8 mouse cellular contexts compared by ENCODE assay signal in the genomic region with DNA sequence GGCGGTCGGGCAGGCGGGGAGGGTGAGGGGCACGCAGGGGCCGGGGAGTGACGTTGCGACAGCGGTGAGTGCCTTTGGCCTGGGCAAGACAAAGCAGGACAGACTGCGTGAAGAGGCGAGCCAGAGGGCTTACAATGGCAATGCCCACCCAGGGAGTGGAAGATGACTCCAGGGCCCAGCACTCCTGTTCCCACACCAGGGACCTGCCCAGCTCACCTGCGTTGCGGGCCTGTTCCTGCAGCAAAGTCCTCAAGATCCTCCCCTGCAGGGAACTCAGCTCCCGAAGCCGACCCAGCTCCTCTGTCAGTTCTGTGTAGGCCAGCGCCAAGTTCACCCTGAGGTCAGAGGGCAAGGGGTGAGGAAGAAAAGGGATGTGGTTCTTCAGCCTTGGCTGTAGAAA. TPM values are rescaled to one million over a fixed set of nuclear protein-coding genes. Genes with fewer than 3 reads are reported as not detected.
DNase-seq lines count a peak whose midpoint lies in the region; ATAC-seq lines count a peak whose summit lies in the region.

No protein-coding gene starts in this region.

- no peaks in the 10 kb centered on the region for H3K9me3 ChIP-seq in heart, embryonic 10.5 days
- H3K9me3 ChIP-seq in hindbrain, embryonic 12.5 days (replicated peaks) = no peaks in the 10 kb centered on the region
- H3K9me3 ChIP-seq in midbrain, embryonic 10.5 days (replicated peaks) = no peaks in the 10 kb centered on the region

- peak overlapping the region; percentile 68 for H3K4me3 ChIP-seq in heart, embryonic 10.5 days
- H3K4me3 ChIP-seq in brown adipose tissue, adult 24 weeks (ENCODE audit: insufficient read depth, low read depth, low read length) = no peak overlapping the region
- peak overlapping the region; percentile 44 for H3K4me3 ChIP-seq in hindbrain, embryonic 12.5 days
- peak overlapping the region; percentile 63 for H3K4me3 ChIP-seq in midbrain, embryonic 10.5 days

- DNase-seq in heart, embryonic 10.5 days (ENCODE audit: low spot score) = no peak
- DNase-seq in heart, adult 8-10 months (ENCODE audit: low spot score) = no peak
- peak; percentile 24 for DNase-seq in midbrain, embryonic 10.5 days (ENCODE audit: low spot score)
- DNase-seq in adipocyte (ENCODE audit: low spot score) = no peak
- no peak for DNase-seq in spleen, postnatal 10 days (ENCODE audit: low spot score in 2 of 2)
- DNase-seq in kidney, adult 18-20 months = no peak

- peaks cover 50% of the 10 kb centered on the region for H3K4me1 ChIP-seq in heart, embryonic 10.5 days
- peaks cover 11% of the 10 kb centered on the region for H3K4me1 ChIP-seq in brown adipose tissue, adult 24 weeks (ENCODE audit: control insufficient read depth, insufficient read depth, insufficient read length, low read length)
- H3K4me1 ChIP-seq in hindbrain, embryonic 12.5 days = peaks cover 32% of the 10 kb centered on the region
- H3K4me1 ChIP-seq in midbrain, embryonic 10.5 days = peaks cover 40% of the 10 kb centered on the region

- H3K36me3 ChIP-seq in heart, embryonic 10.5 days = peaks cover 41% of the 10 kb centered on the region
- H3K36me3 ChIP-seq in hindbrain, embryonic 12.5 days = peaks cover 13% of the 10 kb centered on the region; the same call in 1 of the 2 replicates
- peaks cover 11% of the 10 kb centered on the region; the same call in 1 of the 2 replicates for H3K36me3 ChIP-seq in midbrain, embryonic 10.5 days

- H3K27me3 ChIP-seq in heart, embryonic 10.5 days (ENCODE audit: insufficient read depth, poor library complexity, severe bottlenecking) = peaks cover 86% of the 10 kb centered on the region
- peaks cover 50% of the 10 kb centered on the region for H3K27me3 ChIP-seq in hindbrain, embryonic 12.5 days
- peaks cover 79% of the 10 kb centered on the region for H3K27me3 ChIP-seq in midbrain, embryonic 10.5 days (ENCODE audit: low read depth, poor library complexity, severe bottlenecking)

- ATAC-seq in hindbrain, embryonic 12.5 days (ENCODE audit: low FRiP score) = 0 out of 2 replicates have a peak, but pooled peaks have one; percentile 4

- H3K4me2 ChIP-seq in hindbrain, embryonic 12.5 days (replicated peaks) = peak overlapping the region; percentile 90

- peak overlapping the region; percentile 80 for H3K27ac ChIP-seq in heart, embryonic 10.5 days
- peak overlapping the region; percentile 20; the same call in 1 of the 2 replicates for H3K27ac ChIP-seq in brown adipose tissue, adult 24 weeks (replicated peaks; ENCODE audit: low read depth, low read length)
- H3K27ac ChIP-seq in hindbrain, embryonic 12.5 days = peak overlapping the region; percentile 87
- peak overlapping the region; percentile 82 for H3K27ac ChIP-seq in midbrain, embryonic 10.5 days (replicated peaks)

- 16% methylated on average over 14 of the region's 15 CpGs for WGBS in heart, embryonic 10.5 days
- WGBS in hindbrain, embryonic 12.5 days = 8% methylated on average over 14 of the region's 15 CpGs
- 5% methylated on average over 15 of the region's 15 CpGs for WGBS in midbrain, embryonic 10.5 days

- peak overlapping the region; percentile 81 for H3K9ac ChIP-seq in hindbrain, embryonic 12.5 days

RNA-seq across cellular contexts. Expression of a gene that starts 12.0 kb away (rescaled TPM):
- polyA plus RNA-seq in heart, embryonic 10.5 days (2016; fragmentation: Nextera tagmentation; extraction: Ambion mirVana) = 7.6 and 8.4 TPM in 2 replicates
- total RNA-seq in heart, adult 8-10 months (2022) = 10 to 100 TPM; 12.2 to 14.9 (median 13.9) TPM
- polyA plus RNA-seq in brown adipose tissue, adult 24 weeks (2012; ENCODE audit: insufficient read depth, insufficient read length, missing spikeins) = 27.4 and 29.8 TPM in 2 replicates
- polyA plus RNA-seq in hindbrain, embryonic 12.5 days (2016; fragmentation: Nextera tagmentation; extraction: Ambion mirVana) = 10.1 and 10.5 TPM in 2 replicates
- polyA plus RNA-seq in midbrain, embryonic 10.5 days (2016; fragmentation: Nextera tagmentation; extraction: Ambion mirVana) = 4.3 and 4.9 TPM in 2 replicates

RNA-seq across cellular contexts. Expression of a gene that starts 24.1 kb away (rescaled TPM):
- 0.21 TPM in 1 of 2 replicates, not detected in the other for polyA plus RNA-seq in heart, embryonic 10.5 days (2016; fragmentation: Nextera tagmentation; extraction: Ambion mirVana)
- under 1 TPM in 1 of 4 experiments, not detected in 3; 0.16 TPM for total RNA-seq in heart, adult 8-10 months (2022)
- 0.75 and 1.1 TPM in 2 replicates for polyA plus RNA-seq in brown adipose tissue, adult 24 weeks (2012; ENCODE audit: insufficient read depth, insufficient read length, missing spikeins)
- 0.10 TPM in 1 of 2 replicates, not detected in the other for polyA plus RNA-seq in hindbrain, embryonic 12.5 days (2016; fragmentation: Nextera tagmentation; extraction: Ambion mirVana)
- 0.10 and 0.25 TPM in 2 replicates for polyA plus RNA-seq in midbrain, embryonic 10.5 days (2016; fragmentation: Nextera tagmentation; extraction: Ambion mirVana)

RNA-seq across cellular contexts. Expression of a gene that starts 48.4 kb away (rescaled TPM):
- 50.6 and 72.2 TPM in 2 replicates for polyA plus RNA-seq in heart, embryonic 10.5 days (2016; fragmentation: Nextera tagmentation; extraction: Ambion mirVana)
- total RNA-seq in heart, adult 8-10 months (2022) = 10 to 100 TPM; 78.7 to 80.0 (median 79.7) TPM
- polyA plus RNA-seq in brown adipose tissue, adult 24 weeks (2012; ENCODE audit: insufficient read depth, insufficient read length, missing spikeins) = 40.7 and 57.4 TPM in 2 replicates
- 53.9 and 57.8 TPM in 2 replicates for polyA plus RNA-seq in hindbrain, embryonic 12.5 days (2016; fragmentation: Nextera tagmentation; extraction: Ambion mirVana)
- 82.9 and 95.7 TPM in 2 replicates for polyA plus RNA-seq in midbrain, embryonic 10.5 days (2016; fragmentation: Nextera tagmentation; extraction: Ambion mirVana)

Comparison
In these comparisons a context has a peak if more than half of its experiments do, and no peak if none do; other contexts are left out.
1. H3K27ac ChIP-seq: peak in every context shown above with its lines; median percentile 87 in hindbrain, embryonic 12.5 days; 82 in midbrain, embryonic 10.5 days; 80 in heart, embryonic 10.5 days; 20 in brown adipose tissue, adult 24 weeks.